Mouse (Mus musculus) CD4-positive, CD25-positive, alpha-beta regulatory T cell, adult 2 months (primary cell): ENCODE data around the gene D930020B18Rik.

Source experiments
- DNase-seq: peaks from one replicate; pipeline ENCODE4 v3.0.0-alpha.2; 2012; ENCODE audit warnings: low read depth, low spot score

The D930020B18Rik gene

DNA sequence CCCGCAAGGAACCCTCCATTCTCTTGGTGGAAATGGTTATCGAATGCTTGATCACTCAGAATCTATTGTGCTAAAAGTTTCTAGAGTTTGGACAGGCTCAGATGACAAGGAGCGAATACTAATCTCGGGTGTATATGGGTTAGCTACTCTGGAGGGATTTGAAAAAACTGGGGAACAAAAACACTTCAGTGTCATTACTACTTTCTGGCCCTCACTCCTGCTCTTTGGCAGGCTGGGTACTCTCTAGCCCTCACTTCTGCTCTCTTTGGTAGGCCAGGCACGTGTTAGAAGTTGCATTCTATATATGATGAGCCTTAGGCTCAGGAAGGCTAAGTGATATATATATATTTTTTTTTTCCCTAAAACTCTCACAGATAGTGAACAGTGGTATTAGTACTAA is 1.8 kb upstream of the D930020B18Rik start:
- DNase-seq = no peak

DNA sequence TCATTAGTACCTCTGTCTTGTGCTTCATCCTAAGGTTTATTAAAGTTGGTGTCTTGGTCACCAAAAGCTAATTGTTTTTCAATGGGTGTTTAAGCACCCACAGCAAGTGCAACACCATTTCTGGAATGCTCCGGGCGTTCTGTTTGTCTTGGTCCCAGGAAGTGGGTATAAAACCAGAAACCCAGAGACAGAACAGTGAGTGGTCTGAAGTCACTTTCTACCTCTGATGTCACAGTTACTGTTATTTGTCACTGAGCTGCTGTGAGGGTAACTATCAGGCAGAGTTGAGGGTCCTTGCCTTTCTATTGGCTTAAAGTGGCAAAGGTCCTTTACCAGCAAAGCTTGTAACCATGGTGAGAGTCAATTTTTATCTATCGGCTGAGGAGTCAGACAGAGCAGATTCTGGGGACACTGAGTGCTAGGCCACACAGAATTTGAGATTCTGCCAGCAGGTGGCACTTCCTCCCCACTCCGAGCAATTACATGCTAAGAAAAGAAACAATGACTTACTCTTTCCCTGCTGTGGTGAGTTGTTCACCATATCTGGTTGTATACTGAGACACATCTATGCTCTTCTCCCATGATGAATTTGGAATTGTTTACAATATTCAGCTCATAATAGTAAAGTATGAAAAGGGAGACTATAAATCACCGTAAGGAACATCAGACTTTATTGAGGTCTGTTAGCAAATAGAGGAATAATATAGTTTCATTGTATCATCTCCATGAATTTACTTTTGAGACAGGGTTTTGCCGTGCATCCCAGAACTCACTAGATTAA is 1.0 kb upstream of the D930020B18Rik start:
- peak; percentile 76 for DNase-seq

GRCm38 (mm10) chr10:121640944-121641271 is 480 bp upstream of the D930020B18Rik start:
- DNase-seq = no peak

GRCm38 (mm10) chr10:121642054-121642947 is 913 bp downstream of the D930020B18Rik start:
- DNase-seq = peak; percentile 26

GRCm38 (mm10) chr10:121646294-121646693 is 4.9 kb downstream of the D930020B18Rik start:
- DNase-seq = no peak

DNA sequence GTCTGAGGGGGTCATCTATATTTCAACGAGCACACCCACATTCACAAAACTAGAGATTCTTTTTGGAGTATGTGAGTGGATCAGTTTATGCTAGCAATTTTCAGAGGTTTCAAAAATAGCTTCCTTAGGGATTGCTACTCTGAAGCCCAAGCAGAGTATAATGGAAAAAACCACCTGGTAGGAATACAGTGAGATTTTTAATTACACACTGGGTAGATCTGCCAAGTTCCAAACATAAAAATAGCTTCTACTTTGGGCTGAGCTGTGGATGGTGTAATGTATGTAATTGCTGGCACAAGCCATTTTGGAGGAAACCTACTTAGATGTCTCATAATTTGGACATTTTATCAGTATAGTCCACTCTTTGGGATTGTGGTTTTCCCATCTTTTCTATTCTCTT is 11.7 kb downstream of the D930020B18Rik start:
- no peak for DNase-seq

- no peak for DNase-seq
These were observed 14.5 kb downstream of the D930020B18Rik start for GRCm38 (mm10) chr10:121655907-121656306.

DNA sequence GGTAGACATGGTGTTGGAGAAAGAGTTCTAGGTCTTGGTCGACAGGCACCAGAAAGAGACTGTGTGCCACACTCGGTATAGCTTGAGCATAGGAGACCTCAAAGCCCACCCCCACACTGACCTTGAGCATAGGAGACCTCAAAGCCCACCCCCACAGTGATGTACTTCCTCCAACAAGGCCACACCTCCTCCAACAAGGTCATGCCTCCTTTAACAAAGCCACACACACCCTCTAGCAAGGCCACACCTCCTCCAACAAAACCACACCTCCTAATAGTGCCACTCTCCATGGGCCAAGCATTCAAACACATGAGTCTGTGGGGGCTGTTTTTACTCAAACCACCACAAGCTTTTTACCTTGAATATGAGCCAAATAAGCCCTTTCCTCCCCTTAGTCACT is 21.3 kb downstream of the D930020B18Rik start:
- DNase-seq = no peak

DNA sequence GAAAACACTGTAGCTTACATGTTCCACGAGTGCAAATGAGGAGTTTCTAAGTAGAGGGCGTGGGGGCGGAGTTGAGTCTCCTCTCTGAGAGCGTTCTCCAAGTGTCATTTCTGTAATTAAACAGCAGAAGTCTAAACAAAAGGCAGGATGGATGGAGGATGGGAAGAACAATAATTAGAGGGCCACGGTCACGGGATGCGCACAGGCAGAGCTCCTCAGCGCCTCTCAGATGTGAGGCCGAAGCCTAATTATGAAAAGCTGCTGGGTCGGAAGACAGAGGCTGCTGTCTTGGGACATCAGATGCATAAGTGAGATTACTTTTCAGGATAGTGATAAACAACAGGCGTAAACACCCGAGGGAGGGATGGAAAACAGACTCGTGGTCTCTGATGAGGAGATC is 22.2 kb downstream of the D930020B18Rik start:
- no peak for DNase-seq

GRCm38 (mm10) chr10:121665631-121666145 is 24.3 kb downstream of the D930020B18Rik start:
- no peak for DNase-seq

- no peak for DNase-seq
These were observed 27.7 kb downstream of the D930020B18Rik start for GRCm38 (mm10) chr10:121669103-121669502.

GRCm38 (mm10) chr10:121677019-121677418 is 35.6 kb downstream of the D930020B18Rik start:
- DNase-seq = no peak

- DNase-seq = no peak
These were observed 39.5 kb downstream of the D930020B18Rik start for GRCm38 (mm10) chr10:121680902-121681301.

GRCm38 (mm10) chr10:121682539-121682938 is 41.2 kb downstream of the D930020B18Rik start:
- no peak for DNase-seq

DNA sequence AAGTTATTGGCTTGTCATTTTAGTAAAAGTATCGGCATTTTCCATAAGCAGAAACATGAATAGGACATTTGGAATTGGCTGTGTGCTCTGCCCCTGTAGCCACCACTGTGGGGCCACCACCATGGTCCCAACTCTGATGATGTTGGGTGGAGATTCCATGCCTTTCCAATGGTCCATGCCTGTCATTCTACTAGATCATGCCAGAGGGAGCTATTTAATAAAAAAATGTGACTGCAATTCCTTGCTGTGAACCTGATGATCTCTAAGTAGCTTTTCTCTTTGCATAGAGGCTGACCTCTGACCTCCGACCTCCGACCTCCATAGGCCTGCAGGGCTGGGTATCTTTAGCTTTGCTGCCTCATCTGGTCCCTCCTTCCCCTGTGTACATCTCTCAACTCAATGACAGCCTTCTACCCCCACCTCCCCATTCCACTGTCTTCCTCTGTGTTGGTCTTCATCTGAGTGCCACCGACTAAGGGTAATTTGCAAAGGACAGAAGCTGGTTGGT is 44.8 kb downstream of the D930020B18Rik start:
- no peak for DNase-seq

DNA sequence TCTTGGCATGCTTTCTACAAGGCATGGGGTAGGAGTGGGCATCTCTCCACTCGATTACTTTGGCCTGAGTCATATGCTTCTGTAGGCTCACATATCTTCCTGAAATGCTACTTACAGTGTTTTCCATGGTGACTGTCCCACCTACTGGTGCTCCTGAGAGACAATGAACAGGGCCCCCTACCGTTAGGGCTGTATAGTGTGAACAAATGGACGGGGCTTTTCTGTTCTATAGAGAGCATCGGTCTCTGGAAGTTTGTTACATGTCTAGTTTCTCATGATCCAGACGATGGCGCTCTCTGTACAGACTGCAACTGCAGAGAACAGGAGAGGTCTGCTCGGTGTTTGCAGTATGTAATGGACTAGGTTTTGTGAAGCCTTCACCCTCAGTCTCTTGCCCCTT is 46.1 kb downstream of the D930020B18Rik start:
- DNase-seq = no peak

GRCm38 (mm10) chr10:121689591-121690314 is 48.4 kb downstream of the D930020B18Rik start:
- peak; percentile 58 for DNase-seq

- no peak for DNase-seq
These were observed 51.7 kb downstream of the D930020B18Rik start for GRCm38 (mm10) chr10:121692944-121693579.

DNA sequence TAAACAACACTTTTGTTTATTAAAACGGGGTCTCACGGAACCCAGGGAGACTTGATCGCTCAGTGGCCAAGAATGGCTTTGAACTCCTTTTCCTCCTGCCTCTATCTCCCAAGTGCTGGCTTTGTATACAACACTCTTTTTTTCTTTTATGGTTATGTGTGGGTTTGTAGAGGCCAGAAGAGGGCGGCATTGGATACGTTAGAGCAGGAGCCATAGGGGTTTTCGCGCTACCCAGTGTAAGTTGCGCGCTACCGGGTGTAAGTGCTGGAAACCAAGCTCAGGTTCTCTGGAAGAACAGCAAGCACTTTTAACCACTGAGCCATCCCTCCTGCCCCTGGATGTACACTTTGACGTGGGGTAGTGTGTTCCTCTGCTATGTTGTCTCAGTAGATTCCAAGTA is 53.2 kb downstream of the D930020B18Rik start:
- DNase-seq = no peak

- DNase-seq = peak; percentile 63
These were observed 60.2 kb downstream of the D930020B18Rik start for GRCm38 (mm10) chr10:121701296-121702248.
